Mouse (Mus musculus): ENCODE results near the gene Olfr1458. TPM values are rescaled to one million over a fixed set of nuclear protein-coding genes. Genes with fewer than 3 reads are reported as not detected.

The Olfr1458 gene
- not detected in 2 replicates for polyA plus RNA-seq (2016; fragmentation: Nextera tagmentation; extraction: Ambion mirVana)

DNA sequence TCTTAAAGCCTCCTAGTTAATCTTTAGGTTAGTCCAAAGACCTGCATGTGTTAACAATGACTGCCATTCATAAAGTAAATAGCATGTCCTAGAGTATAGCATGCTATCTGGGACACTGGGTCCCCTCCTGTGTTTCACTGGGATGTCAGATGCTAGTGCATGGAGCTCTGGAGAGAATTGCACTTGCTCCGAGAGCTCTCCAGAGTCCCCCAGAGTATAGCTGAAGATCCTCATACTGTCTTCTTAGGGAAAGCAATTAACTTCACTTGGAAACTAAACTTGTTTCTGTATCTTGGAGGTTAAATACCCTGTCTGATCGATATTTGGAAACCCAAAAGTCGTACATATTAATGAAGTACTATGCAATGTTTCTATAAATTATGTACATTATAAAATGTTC lies at the start of gene Olfr1458:
Gene Olfr1458, minus strand, starts transcription at position 101 of the 400 bp plus-strand sequence.
- Histone ChIP-seq H3K36me3 (no peaks in the 10 kb centered on the region), H3K4me1 (no peaks in the 10 kb centered on the region), H3K9me3 (replicated peaks) (no peaks in the 10 kb centered on the region), H3K27me3 (ENCODE audit: low read depth, poor library complexity, severe bottlenecking) (no peaks in the 10 kb centered on the region), H3K27ac (no peak within 1 kb of the TSS), H3K4me3 (no peak within 1 kb of the TSS)
- no peak for DNase-seq (ENCODE audit: low spot score)
- 87% methylated on average over 3 of the region's 3 CpGs for WGBS

DNA sequence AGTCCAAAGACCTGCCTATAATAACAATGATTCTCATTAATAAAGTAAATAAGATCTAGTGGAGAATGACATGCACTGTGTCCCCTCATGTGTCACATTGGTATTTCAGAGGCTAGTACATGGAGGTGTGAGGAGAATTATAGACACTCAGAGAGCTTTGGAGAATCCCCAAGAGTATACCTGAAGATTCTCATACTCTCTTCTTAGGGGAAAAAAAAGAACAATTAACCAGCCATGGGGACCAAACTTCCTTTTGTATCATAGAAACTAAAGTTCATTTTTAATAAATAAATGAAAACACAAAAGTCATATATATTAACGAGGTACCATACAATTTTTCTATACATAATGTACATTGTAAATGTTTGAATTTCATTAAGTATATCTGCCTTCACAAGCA lies 42.9 kb upstream of the Olfr1458 start, which contains the start of gene Olfr1459:
Gene Olfr1459, minus strand, starts transcription at position 101 of the 400 bp plus-strand sequence.
- WGBS: 73% methylated on average over 1 of the region's 1 CpGs
- Histone ChIP-seq H3K9me3 (replicated peaks) (0 out of 2 replicates have a peak, but pooled peaks cover 3% of the 10 kb centered on the region), H3K36me3 (no peaks in the 10 kb centered on the region), H3K4me3 (no peak within 1 kb of the TSS), H3K27me3 (ENCODE audit: low read depth, poor library complexity, severe bottlenecking) (no peaks in the 10 kb centered on the region), H3K27ac (no peak within 1 kb of the TSS), H3K4me1 (no peaks in the 10 kb centered on the region)
- DNase-seq (ENCODE audit: low spot score): no peak

DNA sequence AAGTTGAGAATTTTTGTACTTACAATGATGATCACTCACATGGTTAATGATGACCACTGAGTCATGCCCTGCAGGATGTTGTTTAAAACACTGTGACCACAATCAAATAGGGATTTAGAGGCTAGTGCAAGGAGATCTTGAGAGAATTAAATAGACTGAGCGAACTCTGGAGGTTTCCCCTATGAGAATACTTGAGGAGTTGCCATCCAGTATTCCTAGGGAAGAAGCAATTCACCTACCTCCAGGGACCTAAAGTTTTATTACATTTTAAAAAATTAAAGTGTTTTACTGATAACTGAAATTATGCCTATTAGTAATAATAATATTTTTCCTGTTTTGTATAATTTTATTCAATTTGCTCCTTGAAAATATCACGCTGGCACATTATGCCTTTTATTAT lies 8.8 kb downstream of the Olfr1458 start, which contains the start of gene Olfr1457:
Gene Olfr1457, minus strand, starts transcription at position 101 of the 400 bp plus-strand sequence.
- no peak for DNase-seq (ENCODE audit: low spot score)
- 82% methylated on average over 2 of the region's 2 CpGs for WGBS
- Histone ChIP-seq H3K4me3 (no peak within 1 kb of the TSS), H3K27ac (no peak within 1 kb of the TSS), H3K36me3 (no peaks in the 10 kb centered on the region), H3K9me3 (replicated peaks) (no peaks in the 10 kb centered on the region; the same call in 1 of the 2 replicates), H3K27me3 (ENCODE audit: low read depth, poor library complexity, severe bottlenecking) (no peaks in the 10 kb centered on the region), H3K4me1 (no peaks in the 10 kb centered on the region)

DNA sequence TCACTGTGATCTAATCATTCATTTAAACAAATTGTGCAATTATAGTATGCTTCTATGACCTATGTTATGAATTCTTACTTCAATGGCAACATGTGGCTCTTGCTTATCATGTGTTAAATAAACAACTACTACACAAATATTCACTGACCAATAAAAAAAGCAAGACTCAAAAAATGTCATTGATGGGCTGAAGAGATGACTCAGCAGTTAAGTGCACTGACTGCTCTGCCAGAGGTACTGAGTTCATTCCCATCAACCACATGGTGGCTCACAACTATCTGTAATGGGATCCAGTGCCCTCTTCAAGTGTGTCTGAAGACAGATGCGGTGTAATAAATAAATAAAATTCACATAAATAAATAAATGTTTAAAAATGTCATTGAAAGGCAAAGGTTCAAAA lies 12.7 kb downstream of the Olfr1458 start:
- DNase-seq (ENCODE audit: low spot score): no peak
- Histone ChIP-seq H3K9me3 (replicated peaks) (peaks cover 3% of the 10 kb centered on the region; the same call in 1 of the 2 replicates), H3K36me3 (no peaks in the 10 kb centered on the region), H3K4me3 (no peak overlapping the region), H3K27ac (no peak overlapping the region), H3K4me1 (no peaks in the 10 kb centered on the region), H3K27me3 (ENCODE audit: low read depth, poor library complexity, severe bottlenecking) (no peaks in the 10 kb centered on the region)
- WGBS: 95% methylated on average over 1 of the region's 1 CpGs

DNA sequence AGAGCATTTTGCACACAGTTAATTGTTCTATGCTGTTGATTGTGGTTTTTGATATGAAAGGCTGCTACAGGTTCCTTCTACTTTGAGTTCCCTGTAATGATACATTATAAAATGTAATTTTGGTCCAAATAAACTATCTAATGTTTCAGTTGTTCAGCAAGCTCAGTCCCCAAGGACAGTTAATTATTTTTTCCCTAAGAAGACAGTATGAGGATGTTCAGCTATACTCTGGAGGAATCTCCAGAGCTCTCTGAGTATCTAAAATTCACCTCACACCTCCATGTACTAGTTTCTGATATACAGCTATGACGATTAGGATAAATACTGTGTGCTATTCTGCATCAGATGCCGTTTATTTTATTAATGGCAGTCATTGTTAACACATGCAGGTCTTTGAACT lies 46.3 kb downstream of the Olfr1458 start, which contains the start of gene Olfr1454:
Gene Olfr1454, plus strand, starts transcription at position 301 of the 400 bp plus-strand sequence.
- Histone ChIP-seq H3K9me3 (replicated peaks) (no peaks in the 10 kb centered on the region; the same call in none of the 2 replicates), H3K4me3 (no peak within 1 kb of the TSS), H3K36me3 (no peaks in the 10 kb centered on the region), H3K27ac (no peak within 1 kb of the TSS), H3K4me1 (no peaks in the 10 kb centered on the region), H3K27me3 (ENCODE audit: low read depth, poor library complexity, severe bottlenecking) (no peaks in the 10 kb centered on the region)
- no peak for DNase-seq (ENCODE audit: low spot score)
- WGBS: 79% methylated on average over 2 of the region's 2 CpGs

Other genes starting within 250 kb of the Olfr1458 start
- gene Olfr1444, start 249.5 kb downstream of the Olfr1458 start, polyA plus RNA-seq (2016; fragmentation: Nextera tagmentation; extraction: Ambion mirVana): not detected in 2 replicates
- not detected in 2 replicates for gene Olfr1445, start 222.9 kb downstream of the Olfr1458 start, polyA plus RNA-seq (2016; fragmentation: Nextera tagmentation; extraction: Ambion mirVana)
- gene Olfr1446, start 213.3 kb downstream of the Olfr1458 start, polyA plus RNA-seq (2016; fragmentation: Nextera tagmentation; extraction: Ambion mirVana): not detected in 2 replicates
- not detected in 2 replicates for gene Olfr1447, start 203.0 kb downstream of the Olfr1458 start, polyA plus RNA-seq (2016; fragmentation: Nextera tagmentation; extraction: Ambion mirVana)
- gene Olfr1448, start 182.4 kb downstream of the Olfr1458 start, polyA plus RNA-seq (2016; fragmentation: Nextera tagmentation; extraction: Ambion mirVana): not detected in 2 replicates
- gene Olfr1449, start 175.9 kb downstream of the Olfr1458 start, polyA plus RNA-seq (2016; fragmentation: Nextera tagmentation; extraction: Ambion mirVana): not detected in 2 replicates
- gene Olfr1450, start 156.5 kb downstream of the Olfr1458 start, polyA plus RNA-seq (2016; fragmentation: Nextera tagmentation; extraction: Ambion mirVana): not detected in 2 replicates
- gene Olfr1451, start 111.8 kb downstream of the Olfr1458 start, polyA plus RNA-seq (2016; fragmentation: Nextera tagmentation; extraction: Ambion mirVana): not detected in 2 replicates
- not detected in 2 replicates for gene Olfr1453, start 78.4 kb downstream of the Olfr1458 start, polyA plus RNA-seq (2016; fragmentation: Nextera tagmentation; extraction: Ambion mirVana)
- not detected in 2 replicates for gene Olfr1454, start 46.2 kb downstream of the Olfr1458 start, polyA plus RNA-seq (2016; fragmentation: Nextera tagmentation; extraction: Ambion mirVana)
- not detected in 2 replicates for gene Olfr1457, start 8.9 kb downstream of the Olfr1458 start, polyA plus RNA-seq (2016; fragmentation: Nextera tagmentation; extraction: Ambion mirVana)
- not detected in 2 replicates for gene Olfr1459, start 42.8 kb upstream of the Olfr1458 start, polyA plus RNA-seq (2016; fragmentation: Nextera tagmentation; extraction: Ambion mirVana)
- not detected in 2 replicates for gene Olfr1461, start 56.2 kb upstream of the Olfr1458 start, polyA plus RNA-seq (2016; fragmentation: Nextera tagmentation; extraction: Ambion mirVana)
- gene Olfr1462, start 79.0 kb upstream of the Olfr1458 start, polyA plus RNA-seq (2016; fragmentation: Nextera tagmentation; extraction: Ambion mirVana): not detected in 2 replicates
- gene Olfr1463, start 124.6 kb upstream of the Olfr1458 start, polyA plus RNA-seq (2016; fragmentation: Nextera tagmentation; extraction: Ambion mirVana): not detected in 2 replicates
- not detected in 2 replicates for gene Olfr1465, start 208.8 kb upstream of the Olfr1458 start, polyA plus RNA-seq (2016; fragmentation: Nextera tagmentation; extraction: Ambion mirVana)
- gene Olfr1466, start 232.1 kb upstream of the Olfr1458 start, polyA plus RNA-seq (2016; fragmentation: Nextera tagmentation; extraction: Ambion mirVana): not detected in 2 replicates